Mouse (Mus musculus) ES-Bruce4 (cell line): ENCODE data around the gene Cryaa.

ENCODE experiments used
- CTCF ChIP-seq: IDR thresholded peaks from one replicate; pipeline ENCODE4 v1.8.1; 2011; ENCODE audit warnings: low read depth, low read length
- EP300 ChIP-seq: IDR thresholded peaks from 2 replicates; pipeline ENCODE4 v1.6.1; 2011; ENCODE audit warnings: low read depth, low read length; ENCODE audit not compliant: insufficient read depth

- TF ChIP-seq CTCF (peak; percentile 33), EP300 (no peak)
These were observed 51.4 kb downstream of the Cryaa start for GRCm38 (mm10) chr17:31728968-31729501.
